ENCODE assay signal across 32 mouse cellular contexts in genomic region chr9:87171517-87171916, GRCm38 (mm10). TPM values are rescaled to one million over a fixed set of nuclear protein-coding genes. Genes with fewer than 3 reads are reported as not detected.
DNase-seq lines count a peak whose midpoint lies in the region; TF ChIP-seq lines count a peak whose summit lies in the region.
"Had no signal": no experiment of that assay in that cellular context is flagged by ENCODE, and none has a peak within 500 bp of the region (broad histone marks: within the 10 kb centered on the region; RNA-seq: fewer than 3 reads in every experiment).

No protein-coding gene starts in this region.

- no peak overlapping the region for H3K4me3 ChIP-seq in liver, adult 2 months (ENCODE audit: insufficient read depth, low read depth, low read length)
- H3K4me3 ChIP-seq in bone marrow macrophage, adult 2 months (ENCODE audit: insufficient read depth, low read length): no peak overlapping the region
- H3K4me3 ChIP-seq in macrophage (ENCODE audit: inconsistent target): no peak overlapping the region
- H3K4me3 ChIP-seq: embryonic facial prominence, embryonic 13.5 days; forebrain, embryonic 10.5 days; forebrain, embryonic 15.5 days; gastrocnemius, adult 2 months; hindbrain, embryonic 12.5 days; left cerebral cortex, adult 2 months; limb, embryonic 13.5 days; midbrain, embryonic 15.5 days; neural tube, embryonic 15.5 days had no signal

- H3K4me1 ChIP-seq in liver, adult 2 months (ENCODE audit: control insufficient read depth, insufficient read depth, low read length): no peaks in the 10 kb centered on the region
- H3K4me1 ChIP-seq in bone marrow macrophage, adult 2 months (ENCODE audit: control insufficient read depth, insufficient read depth, low read length): peaks cover 19% of the 10 kb centered on the region
- H3K4me1 ChIP-seq: embryonic facial prominence, embryonic 13.5 days; forebrain, embryonic 15.5 days; hindbrain, embryonic 12.5 days; limb, embryonic 13.5 days had no signal

- TF ChIP-seq POLR2A in liver, adult 2 months (IDR thresholded peaks at IDR 0.05; ENCODE audit: extremely low read depth, insufficient read depth, low read length): no peak
- no peak for TF ChIP-seq POLR2A in bone marrow macrophage, adult 2 months (IDR thresholded peaks at IDR 0.05; ENCODE audit: borderline replicate concordance, low read depth, low read length)

- intact Hi-C loops in left cerebral cortex, postnatal 25 days (cut with DNase I): no loop called here

- H3K27ac ChIP-seq in liver, adult 2 months (replicated peaks; ENCODE audit: insufficient read depth, low read depth, low read length): no peak overlapping the region
- peak overlapping the region; percentile 85 for H3K27ac ChIP-seq in bone marrow macrophage, adult 2 months (ENCODE audit: insufficient read depth, low read depth, low read length)
- H3K27ac ChIP-seq in macrophage: peak overlapping the region; percentile 27
- H3K27ac ChIP-seq: embryonic facial prominence, embryonic 13.5 days; forebrain, embryonic 10.5 days; forebrain, embryonic 15.5 days; gastrocnemius, adult 2 months; hindbrain, embryonic 12.5 days; hindbrain, postnatal 0 days; kidney, postnatal 0 days; left cerebral cortex, adult 2 months; limb, embryonic 13.5 days; liver, embryonic 14.5 days; midbrain, embryonic 15.5 days; neural tube, embryonic 15.5 days had no signal

- H3K79me2 ChIP-seq in liver, adult 2 months (ENCODE audit: control insufficient read depth, insufficient read depth, low read length): no peaks in the 10 kb centered on the region
- H3K79me2 ChIP-seq in macrophage (ENCODE audit: inconsistent target): no peaks in the 10 kb centered on the region

- H3K9ac ChIP-seq in liver, adult 2 months (ENCODE audit: low read depth, low read length): no peak overlapping the region
- H3K9ac ChIP-seq: embryonic facial prominence, embryonic 13.5 days; forebrain, embryonic 15.5 days; hindbrain, embryonic 12.5 days; limb, embryonic 13.5 days; liver, embryonic 14.5 days; lung, embryonic 14.5 days; midbrain, embryonic 15.5 days; neural tube, embryonic 15.5 days had no signal

- H3K36me3 ChIP-seq in liver, adult 2 months (ENCODE audit: control insufficient read depth, insufficient read depth, low read length): no peaks in the 10 kb centered on the region
- H3K36me3 ChIP-seq in macrophage (ENCODE audit: inconsistent target): no peaks in the 10 kb centered on the region
- H3K36me3 ChIP-seq: embryonic facial prominence, embryonic 13.5 days; forebrain, embryonic 10.5 days; forebrain, embryonic 15.5 days; G1E; hindbrain, embryonic 12.5 days; limb, embryonic 13.5 days; midbrain, embryonic 15.5 days; neural tube, embryonic 15.5 days had no signal

- H3K27me3 ChIP-seq in liver, adult 2 months (ENCODE audit: control insufficient read depth, insufficient read depth, low read length): no peaks in the 10 kb centered on the region
- H3K27me3 ChIP-seq: embryonic facial prominence, embryonic 13.5 days; forebrain, embryonic 15.5 days; hindbrain, embryonic 12.5 days; limb, embryonic 13.5 days; midbrain, embryonic 15.5 days; neural tube, embryonic 15.5 days had no signal

- 61% methylated on average over 3 of the region's 3 CpGs for WGBS in liver, adult 2 months
- 56% methylated on average over 3 of the region's 3 CpGs for WGBS in macrophage (ENCODE audit: missing documents)

- peak; percentile 23 for DNase-seq in liver, adult 2 months (ENCODE audit: extremely low read depth, low read depth, low spot score)
- DNase-seq in liver: no peak
- DNase-seq in testis, postnatal 10 days (ENCODE audit: low spot score): no peak
- DNase-seq in left cerebral cortex, postnatal 25 days (ENCODE audit: low spot score in 2 of 2): no peak
- DNase-seq: adrenal gland, postnatal 10 days; cerebellum, adult 11 months; cerebellum, adult 9-10 months; cerebellum, postnatal 36 days; gastrocnemius, adult 2 months; gastrocnemius, postnatal 36 days; heart, postnatal 36 days; kidney, adult 8-10 months; kidney, postnatal 4 days; lung, embryonic 14.5 days; right cerebral cortex, postnatal 25 days; spleen, adult 18-20 months; thymus, postnatal 4 days had no signal

- TF ChIP-seq CTCF in liver, adult 2 months (IDR thresholded peaks at IDR 0.05; ENCODE audit: low read depth, low read length): no peak
- no peak for TF ChIP-seq CTCF in bone marrow macrophage, adult 2 months (IDR thresholded peaks at IDR 0.05; ENCODE audit: low read depth, low read length)

RNA-seq across cellular contexts. Expression of gene Mrap2, which starts 27.4 kb away (rescaled TPM):
- total RNA-seq in liver, adult 2 months (2014; rRNA removed): not detected in 2 replicates
- not detected in 2 replicates for polyA plus RNA-seq in liver, adult 2 months (2012; rRNA removed)
- polyA plus RNA-seq in bone marrow macrophage, adult 2 months (2012; ENCODE audit: insufficient read depth, insufficient read length, missing spikeins): not detected in 2 replicates
- total RNA-seq in macrophage (2018; cell fraction: chromatin; rRNA removed): not detected
- not detected for total RNA-seq in macrophage (2018; cell fraction: cytosol; rRNA removed)
- not detected for total RNA-seq in macrophage (2018; cell fraction: nucleus; rRNA removed)
- polyA plus RNA-seq in macrophage (2018): not detected in 3 replicates
- total RNA-seq in left cerebral cortex, postnatal 25 days (2021): 1 to 10 TPM; 4.2 to 5.7 TPM
- total RNA-seq: G1E; megakaryocyte-erythroid progenitor cell, adult 5-6 weeks had no signal
- polyA plus RNA-seq: forebrain, embryonic 10.5 days; G1E; liver, embryonic 14.5 days had no signal
